Mouse (Mus musculus) brain, embryonic 18.5 days (tissue): ENCODE results near the gene Tes3-ps.
A peak's percentile ranks its signal among the peaks of the same experiment; 100 is the strongest.

Experiments
- DNase-seq: peaks from one replicate; pipeline ENCODE4 v3.0.0-alpha.2; 2012; ENCODE audit warnings: low read depth, low spot score

Gene Tes3-ps

DNA sequence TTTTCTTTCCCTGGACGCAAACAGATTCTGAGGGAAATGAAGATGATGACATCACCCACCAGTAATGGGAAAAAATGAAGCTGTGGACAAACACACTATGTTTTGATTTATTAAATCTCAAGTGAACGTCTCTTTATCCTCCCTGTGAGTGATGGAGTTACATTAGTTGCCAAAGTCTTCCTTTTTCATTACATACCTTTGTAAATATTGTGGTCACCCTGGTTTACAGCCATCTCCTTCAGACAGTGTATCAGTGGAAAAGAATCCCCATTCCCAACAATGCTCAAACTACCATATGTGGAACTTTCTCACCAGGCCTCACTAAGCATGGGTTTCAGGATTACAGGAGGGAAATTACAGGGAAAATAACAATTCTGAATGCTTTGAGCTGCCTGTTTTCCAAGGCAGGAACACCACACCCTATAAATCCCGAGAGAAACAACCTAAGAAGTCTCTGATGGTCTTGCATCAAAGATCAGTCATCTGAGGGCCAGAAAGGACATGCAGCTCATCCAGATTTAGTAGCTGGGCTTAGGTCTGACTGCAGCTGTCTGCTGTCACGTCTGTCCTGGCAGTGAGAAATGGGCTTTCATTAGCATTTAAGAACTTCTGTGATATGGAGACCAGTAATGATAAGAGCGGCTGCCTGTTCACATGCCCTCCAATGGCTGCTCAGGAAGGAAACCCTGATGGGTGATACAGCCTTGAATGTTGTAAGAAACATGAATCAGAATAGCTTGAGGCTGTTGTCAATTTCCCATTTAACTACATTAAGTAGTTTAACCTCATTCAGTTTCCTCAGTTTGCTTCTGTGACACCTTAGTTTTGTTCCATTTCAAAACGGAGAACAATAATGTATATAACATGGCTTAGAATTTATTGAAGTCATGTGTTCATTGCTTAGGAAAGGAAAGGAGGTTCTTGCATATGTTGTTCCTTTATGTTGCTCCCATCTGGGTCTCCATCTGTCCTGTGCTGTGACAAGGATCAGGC is at the start of gene Tes3-ps:
Tes3-ps (plus strand) TSS at position 943 of the 993 bp plus-strand sequence.
- no peak for DNase-seq

DNA sequence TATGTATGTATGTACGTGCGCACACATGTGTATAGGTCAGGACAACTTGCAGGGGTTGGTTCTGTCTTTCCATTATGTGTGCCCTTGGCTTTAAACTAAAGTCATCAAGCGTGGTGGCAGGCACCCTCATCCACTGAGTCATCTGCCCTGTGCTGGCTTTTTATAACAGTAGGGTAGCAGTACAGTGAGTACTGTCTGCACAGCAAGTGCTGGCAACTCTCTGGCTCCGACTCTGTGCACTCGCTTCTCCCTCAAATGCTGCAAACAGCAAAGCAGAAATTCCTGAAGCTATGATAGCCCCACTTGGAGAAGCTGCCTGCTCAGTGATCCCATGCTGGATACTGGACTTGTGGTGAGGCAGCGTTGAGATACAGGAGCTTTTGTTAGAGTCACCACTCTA is 48.7 kb upstream of the Tes3-ps start:
- no peak for DNase-seq

DNA sequence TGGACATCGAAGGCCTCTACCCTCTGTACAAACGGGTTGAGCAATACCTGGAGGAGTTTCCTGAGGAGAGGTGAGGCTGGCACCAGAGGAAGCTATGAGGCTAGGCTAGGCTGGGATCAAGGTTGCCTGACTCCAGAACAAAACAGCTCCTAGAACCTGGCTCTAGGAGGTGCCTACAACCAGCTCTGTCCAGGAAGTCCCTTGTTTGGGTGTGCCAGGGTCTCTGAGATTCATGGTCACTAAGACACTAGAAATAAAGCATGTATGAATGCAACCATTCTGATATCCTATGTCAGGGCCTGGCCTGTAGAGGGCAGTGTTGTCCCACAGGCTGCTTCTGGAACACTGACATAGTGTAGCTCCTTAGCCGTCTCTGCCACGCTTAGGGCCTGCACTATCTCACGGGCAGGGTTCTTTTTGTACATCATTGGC is 43.8 kb upstream of the Tes3-ps start:
- DNase-seq, result peak; percentile 36

DNA sequence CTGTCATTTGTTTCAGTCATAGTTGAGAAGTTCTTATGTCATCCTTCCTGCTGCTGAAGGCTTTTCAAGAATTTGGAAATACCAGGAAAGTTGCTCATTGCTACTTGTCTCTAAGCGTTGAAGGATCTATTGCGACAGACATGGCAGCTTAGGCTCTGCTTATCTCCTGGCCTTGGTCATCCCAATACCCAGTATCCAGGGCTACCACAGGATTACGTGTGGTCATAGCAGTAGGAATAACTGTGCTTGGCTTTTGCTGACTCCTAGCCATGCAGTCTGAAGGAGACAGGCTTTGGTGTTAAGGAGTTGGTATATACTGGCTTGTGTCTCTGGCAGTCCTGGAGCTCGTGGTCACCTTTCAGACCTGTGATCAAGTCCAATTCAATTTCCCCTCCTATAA is 32.8 kb upstream of the Tes3-ps start:
- no peak for DNase-seq

DNA sequence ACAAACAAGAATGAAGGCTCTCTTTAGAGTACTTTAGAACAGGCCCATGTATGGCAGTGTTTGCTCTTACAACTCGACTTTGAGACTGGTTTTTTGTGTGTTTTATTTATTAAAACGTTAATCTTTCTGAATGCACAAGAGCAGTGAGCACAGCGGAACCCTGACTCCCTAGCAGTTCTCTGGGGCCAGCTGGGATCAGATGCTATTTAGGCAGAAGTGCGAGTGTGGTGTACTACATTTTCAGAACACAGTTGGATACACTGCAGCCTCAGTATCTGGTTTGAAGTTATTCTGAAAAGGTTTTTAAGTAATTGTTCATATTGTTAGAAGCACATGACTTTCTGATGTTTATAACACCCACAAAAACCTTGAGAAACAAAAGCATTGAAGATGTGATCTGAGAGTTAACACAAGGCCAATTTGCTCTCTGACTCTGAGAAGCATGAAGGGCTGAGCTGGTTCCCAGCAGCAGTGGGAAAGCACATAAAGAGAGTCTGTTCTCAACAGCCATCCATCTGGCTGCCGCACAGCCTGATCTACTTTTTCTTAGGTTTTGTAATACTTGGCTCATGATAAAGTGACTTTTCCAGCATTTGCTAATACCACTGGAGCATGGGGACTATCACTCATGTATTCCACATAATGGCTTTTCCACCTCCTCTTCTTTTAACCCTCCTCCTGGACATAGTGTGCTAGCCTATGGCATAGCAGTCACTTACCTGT is 32.3 kb upstream of the Tes3-ps start:
- DNase-seq, result no peak

DNA sequence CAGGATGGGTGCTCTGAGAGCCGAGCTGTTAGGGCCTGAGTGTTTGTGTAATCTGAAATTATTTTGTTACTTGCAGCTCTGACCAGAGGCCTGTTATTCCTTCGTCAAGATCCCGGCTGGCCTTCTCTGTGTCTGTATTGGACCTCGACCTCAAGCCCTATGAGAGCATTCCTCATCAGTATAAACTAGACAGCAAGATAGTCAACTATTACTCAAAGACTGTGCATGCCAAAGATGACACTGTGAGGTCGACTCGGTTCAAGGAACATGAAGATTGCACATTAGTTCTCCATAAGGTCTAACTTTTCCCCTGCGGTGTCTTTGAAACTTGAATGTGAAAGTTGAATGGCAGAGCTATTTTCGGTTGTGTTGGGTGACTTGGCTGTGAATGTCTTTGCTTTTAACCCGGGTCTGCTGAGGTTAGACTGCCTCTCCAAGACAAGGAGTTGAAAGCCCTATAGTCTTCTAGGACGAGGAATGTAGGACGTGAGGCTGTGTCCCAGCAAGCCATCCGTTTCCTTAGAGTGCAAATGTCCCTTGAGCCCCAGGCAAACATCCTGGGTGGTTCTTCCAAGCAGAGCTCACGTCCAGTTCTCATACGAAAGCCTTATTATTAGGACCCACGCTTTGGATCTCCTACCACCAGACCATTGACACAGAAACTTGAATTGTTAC is 31.5 kb upstream of the Tes3-ps start:
- DNase-seq, result no peak

DNA sequence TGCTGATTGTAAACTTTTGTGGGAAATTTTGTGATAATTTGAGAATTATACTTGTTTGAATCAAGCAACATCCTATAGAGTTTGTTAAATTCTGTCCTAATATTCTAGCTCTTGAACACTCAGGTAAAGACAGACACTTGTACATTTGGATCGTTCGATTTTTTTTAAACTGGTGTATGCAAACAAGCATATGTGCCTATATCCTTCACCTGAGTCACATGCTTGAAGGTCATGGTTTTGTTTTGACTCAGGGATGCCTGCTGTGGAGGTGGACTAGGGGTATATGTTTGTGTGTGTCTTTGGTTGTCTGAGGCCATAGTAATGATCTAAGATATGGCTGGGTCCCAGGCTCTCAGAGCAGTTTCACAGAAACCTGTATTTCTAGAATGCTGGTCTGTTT is 30.2 kb upstream of the Tes3-ps start:
- no peak for DNase-seq

DNA sequence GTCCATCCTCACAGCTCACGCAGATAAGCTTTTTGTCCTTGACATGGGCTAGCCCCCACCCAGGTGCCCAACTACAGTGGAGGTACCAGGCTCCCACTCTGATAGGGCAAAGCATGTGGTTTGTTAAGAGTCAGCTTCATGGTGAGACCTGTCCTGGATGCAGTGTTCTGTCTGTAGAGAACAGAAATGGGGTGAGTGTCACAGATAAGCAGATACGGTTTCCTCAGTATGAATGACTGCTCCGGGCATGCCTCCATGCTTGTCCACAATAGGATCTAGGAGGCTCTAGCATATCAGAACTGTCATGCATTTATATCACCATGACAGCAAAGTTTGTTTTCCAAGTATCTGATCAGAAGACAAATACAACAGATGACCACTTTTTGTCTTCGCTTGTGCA is 27.2 kb upstream of the Tes3-ps start:
- no peak for DNase-seq

DNA sequence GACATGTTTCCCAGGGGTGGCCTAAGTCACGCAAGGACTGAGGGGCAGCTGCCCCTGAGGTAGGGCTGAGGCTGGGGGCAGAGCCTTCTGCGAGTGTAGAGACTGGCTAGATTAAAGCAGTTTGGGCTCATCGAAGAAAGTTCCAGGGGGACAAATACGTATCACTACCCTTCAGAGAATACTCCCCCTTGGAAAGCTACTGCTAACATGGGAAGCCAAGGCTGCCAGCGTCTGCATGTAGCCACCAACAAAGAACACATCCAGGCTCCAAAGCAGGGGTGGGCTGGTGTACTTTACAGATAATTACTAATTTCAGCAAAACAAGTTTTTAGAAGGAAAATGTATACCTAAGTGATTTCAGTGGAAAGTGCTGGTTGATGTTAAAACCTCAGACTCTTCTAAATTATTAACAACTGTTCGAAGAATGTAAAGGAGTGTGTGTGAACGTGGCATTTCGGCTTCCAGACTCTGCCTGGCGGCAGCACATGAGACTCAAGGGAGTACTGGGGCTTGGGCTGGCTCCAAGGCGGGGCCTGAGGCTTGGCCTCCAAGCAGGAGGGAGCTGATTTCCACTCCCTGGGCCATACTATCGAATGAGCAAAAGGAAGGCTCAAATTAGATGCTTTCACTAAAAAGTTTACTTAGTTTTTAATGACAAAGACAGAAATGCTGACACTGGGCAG is 26.6 kb upstream of the Tes3-ps start:
- no peak for DNase-seq

DNA sequence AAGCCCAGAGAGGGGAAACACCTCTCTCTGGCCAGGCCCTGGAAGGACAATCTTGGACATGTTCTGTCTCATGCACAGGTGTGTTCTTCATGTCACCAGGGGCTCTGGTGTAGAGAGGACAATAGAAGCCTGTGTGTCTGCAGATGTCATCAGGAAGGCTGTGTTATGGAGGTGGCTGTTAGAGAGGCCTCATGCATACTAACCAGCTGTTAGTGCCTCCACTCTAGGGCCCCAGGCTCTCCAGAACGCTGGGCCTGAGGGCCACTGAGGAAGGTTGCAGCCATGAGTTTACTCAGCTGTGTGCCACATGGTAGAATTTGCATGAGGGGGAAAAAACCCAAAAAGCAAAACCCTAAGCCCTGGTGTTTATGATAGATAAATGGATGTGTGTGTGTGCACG is 25.5 kb upstream of the Tes3-ps start:
- DNase-seq, result no peak

DNA sequence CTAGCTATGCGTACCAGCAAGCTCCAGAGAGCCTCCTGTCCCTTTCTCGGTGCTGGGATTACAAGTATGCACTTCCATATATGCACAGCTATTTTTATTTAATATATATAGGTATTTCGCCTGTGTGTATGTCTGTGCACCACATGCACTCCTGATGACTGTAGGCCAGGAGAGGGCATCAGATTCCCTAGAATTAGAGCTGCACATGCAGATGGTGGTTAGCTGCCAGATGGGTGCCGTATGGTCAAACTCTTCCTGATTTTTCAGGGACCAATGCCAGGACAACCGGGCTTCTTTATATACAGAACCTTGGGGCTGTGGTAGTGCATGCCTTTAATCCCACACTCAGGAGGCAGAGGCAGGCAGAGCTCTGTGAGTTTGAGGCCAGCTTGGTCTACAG is 24.1 kb upstream of the Tes3-ps start:
- DNase-seq, result no peak

DNA sequence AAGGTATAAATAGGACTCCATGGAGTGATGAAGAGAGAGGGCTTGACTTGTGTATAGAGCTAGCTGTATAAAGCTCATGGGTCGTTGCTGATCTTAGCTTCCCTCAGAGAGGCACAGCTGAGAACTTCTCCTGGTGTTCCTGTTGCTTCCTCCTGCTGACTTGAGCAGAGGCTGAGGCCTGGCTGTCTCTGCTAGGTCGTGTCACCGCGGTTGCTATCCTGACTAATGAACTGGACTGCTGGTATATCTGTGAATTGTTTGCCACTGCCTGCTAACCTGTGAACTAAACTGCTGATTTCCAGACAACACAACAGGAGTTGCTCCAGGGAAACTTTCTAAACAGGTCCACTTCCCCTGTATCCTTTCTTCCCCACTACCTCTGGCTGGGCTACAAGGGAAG is 22.8 kb upstream of the Tes3-ps start:
- no peak for DNase-seq

DNA sequence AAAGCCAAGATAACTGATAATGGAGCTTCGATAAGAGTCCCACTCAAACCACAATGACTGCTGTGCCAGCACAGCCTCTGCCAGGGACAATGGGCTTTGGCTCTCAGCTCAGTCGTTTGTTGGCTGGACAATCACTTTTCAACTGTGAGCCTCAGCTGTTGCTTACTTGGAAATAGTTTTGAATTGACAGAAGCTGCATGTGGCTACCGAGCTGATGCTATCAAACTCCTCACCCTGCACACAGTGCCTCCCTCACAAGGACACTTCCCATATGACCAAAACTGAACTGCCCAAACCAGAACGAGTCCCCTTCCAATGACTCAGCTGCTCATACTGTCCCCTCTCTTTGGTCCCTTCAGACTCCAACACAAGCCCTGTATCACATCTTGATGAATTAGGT is 22.3 kb upstream of the Tes3-ps start:
- no peak for DNase-seq

DNA sequence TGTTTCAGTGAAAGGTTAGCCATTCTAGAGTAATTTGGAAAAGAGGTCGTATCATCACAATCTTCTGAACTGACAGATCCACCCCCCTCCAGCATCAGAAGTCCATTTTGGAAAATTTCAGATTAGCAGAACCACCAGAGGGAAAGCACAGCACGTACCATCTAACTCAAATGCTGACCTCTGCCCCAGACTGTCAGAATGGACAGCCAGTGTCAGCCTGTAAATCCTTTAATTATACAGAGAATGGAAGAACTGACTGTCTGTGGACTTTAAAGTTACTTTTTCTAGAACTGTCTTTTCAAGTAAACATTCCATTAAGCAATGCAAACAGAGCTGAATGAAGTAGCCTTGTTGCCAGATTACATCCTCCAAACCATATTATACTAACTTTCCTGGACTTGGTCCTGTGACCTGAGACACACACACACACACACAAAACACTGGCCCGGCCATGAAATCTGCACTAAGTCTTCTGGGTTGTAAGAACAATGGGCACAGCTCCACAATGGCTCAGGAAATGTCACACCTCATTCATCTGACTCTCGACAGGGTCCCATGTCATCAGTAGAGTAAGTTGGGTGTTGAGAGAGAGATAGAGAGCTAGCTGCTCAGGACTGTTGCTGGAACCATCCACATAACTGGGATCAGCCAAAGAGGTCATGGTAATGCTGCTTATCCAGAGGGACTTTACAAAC is 21.0 kb upstream of the Tes3-ps start:
- DNase-seq, result no peak

DNA sequence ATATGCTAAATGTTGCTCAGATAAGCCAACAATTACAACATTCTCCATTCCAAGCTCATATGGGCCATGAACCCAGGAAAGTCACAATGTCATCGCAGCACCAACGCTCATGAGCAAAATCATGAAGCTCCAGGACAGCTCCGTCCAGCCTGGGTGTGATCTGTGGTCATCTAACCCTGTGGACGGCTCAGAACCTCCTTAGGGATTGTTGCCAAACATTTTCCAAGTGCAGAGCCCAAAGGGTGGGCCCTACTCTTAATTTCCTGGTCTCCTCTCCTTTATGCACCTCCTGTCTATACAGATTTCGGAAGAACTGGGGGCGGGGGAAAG is 20.5 kb upstream of the Tes3-ps start:
- DNase-seq, result no peak

DNA sequence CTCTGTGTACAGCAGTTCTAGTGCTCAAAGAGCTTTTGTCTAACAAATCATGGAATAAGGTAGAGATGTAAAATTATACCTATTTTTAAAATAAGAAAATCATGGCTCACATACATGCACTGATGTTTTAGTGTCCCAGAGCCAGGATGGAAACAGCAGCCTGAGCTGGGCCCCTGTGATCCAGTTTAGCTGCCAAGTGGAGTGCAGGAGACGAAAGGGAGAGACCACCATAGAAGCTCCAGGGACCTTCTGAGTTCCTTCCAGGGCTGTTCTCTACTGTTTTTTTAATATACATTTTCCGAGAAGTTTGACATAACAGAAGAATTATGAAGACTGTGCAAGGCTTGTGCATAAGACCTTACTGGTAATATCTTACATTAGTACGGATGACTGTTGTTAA is 15.2 kb upstream of the Tes3-ps start:
- DNase-seq, result no peak

DNA sequence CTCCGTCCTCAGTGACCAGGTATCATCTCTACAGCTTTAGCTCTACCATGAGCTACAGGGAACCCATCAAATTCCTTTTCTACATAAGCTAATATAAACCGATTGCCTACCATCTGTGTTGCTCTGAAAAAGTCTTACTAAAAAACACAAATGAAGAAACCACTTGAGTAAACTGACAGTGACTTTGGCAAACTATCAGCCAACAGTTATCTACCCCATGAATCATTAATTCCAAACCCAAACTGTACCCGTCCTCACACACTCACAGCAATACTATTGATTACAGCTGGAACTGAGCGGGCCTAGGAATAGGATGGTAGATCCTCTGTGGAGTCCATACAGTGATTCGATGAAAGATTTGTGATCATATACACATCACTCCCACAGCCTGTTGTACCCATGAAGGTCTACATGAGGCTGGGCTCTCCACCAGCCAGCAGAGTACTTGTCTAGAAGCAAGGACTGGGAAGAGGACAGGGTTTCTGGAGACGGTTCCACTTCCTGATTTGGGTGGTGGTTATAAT is 14.2 kb upstream of the Tes3-ps start:
- DNase-seq, result no peak

DNA sequence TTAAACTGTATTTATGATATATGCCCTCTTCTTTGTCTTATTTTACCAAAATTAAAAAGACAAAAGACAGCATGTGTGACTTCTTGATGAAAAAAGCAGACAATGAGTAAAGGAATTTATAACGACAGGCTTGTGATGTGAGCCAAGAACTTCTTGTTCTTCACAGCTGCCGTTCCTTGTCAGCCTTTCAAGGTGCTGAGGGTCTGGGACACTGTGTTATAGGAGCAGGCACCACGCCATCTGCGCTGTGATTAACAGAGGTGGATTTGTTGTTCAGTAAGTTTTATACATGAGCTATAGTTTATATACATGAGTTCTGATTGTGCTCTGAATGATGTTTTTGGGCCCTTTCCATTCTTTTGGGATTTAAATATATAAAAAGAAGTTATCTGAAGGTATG is 13.7 kb upstream of the Tes3-ps start:
- DNase-seq, result no peak

DNA sequence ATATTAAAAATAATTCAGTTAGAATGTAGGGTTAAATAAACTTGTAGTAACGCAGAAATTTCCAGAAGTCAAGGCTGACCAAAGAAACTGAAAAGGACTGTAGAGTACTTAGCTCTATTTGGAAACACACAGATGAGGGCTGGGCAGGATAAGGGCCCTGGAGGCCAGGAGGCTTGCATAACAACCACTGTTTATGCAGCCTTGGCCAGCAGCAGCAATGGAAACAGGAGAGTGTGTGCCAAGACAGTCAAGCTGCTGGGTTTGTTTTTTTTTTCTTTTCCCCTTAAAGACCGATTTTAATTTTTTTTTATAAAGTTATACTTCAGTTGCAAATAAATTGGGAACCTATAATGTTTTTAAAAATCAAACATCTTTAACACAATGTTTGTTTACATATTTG is 13.1 kb upstream of the Tes3-ps start:
- no peak for DNase-seq

DNA sequence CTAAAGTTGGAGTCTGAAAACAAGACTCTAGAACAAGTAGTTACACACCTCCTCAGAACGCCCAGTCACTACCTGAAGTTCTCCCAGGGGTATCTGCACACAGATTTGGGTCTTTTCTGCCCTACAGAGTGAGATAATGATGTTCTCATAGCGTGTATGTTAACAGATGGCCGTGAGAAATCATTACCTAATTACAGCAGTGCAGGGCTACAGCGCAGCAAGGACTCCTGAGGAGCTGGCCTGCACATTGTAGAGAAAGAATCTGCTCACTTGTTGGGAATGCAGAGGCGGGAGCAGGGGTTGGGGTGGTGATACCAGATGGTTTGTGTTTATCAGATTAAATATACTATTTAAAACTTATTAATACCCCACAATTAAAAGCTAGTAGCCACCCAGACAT is 12.6 kb upstream of the Tes3-ps start:
- no peak for DNase-seq

DNA sequence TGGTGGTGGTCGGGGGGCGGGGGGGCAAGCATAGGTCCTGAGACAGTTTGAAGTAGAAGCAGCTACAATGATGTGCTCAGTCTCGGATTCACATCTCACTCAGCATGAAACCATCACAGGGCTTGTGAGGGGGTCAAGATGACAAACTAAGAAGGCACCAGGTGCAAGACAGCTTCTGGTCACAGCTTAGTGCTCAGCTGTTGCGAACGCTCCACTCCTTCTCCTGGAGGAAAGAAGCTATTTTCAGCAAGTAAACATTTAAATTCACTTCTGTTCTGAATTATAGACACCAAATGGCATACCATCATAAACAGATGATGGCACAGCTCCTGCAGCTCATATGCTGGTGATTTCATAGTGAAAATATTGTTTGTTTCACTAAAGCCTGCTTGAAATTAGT is 7.7 kb upstream of the Tes3-ps start:
- no peak for DNase-seq
